Mouse (Mus musculus) stomach, embryonic 16.5 days (tissue): Measurements from ENCODE around the gene 4930470P17Rik. TPM values are rescaled to one million over a fixed set of nuclear protein-coding genes. Genes with fewer than 3 reads are reported as not detected.

Source experiments
- ATAC-seq: fragments of 200-750 bp; cut with Nextera tagmentation; 2 replicates; pipeline ENCODE4 v1.8.0; 2017; ENCODE audit warnings: moderate number of reproducible peaks, moderate TSS enrichment; ENCODE audit not compliant: insufficient read depth, low FRiP score
- H3K27ac ChIP-seq: fragments of 300-500 bp; sonication (generic); 2 replicates; pipeline ENCODE4 v1.5.1; 2014; ENCODE audit warnings: low read length
- H3K27me3 ChIP-seq: fragments of 300-500 bp; sonication (generic); 2 replicates; pipeline ENCODE4 v1.6.1; 2014; ENCODE audit warnings: low read length, control low read depth, mixed read lengths; ENCODE audit not compliant: control insufficient read depth, insufficient read depth
- H3K36me3 ChIP-seq: fragments of 300-500 bp; sonication (generic); 2 replicates; pipeline ENCODE4 v1.6.1; 2014; ENCODE audit warnings: low read length; ENCODE audit not compliant: control insufficient read depth, insufficient read depth
- H3K4me1 ChIP-seq: fragments of 300-500 bp; sonication (generic); 2 replicates; pipeline ENCODE4 v1.6.1; 2014; ENCODE audit warnings: low read length, control low read depth, mixed read lengths; ENCODE audit not compliant: control insufficient read depth, insufficient read depth
- H3K4me2 ChIP-seq: fragments of 300-500 bp; sonication (generic); 2 replicates; pipeline ENCODE4 v1.6.1; 2014; ENCODE audit warnings: low read depth, low read length, mixed read lengths
- H3K4me3 ChIP-seq: fragments of 300-500 bp; sonication (generic); replicated peaks from 2 replicates; pipeline ENCODE4 v1.5.1; 2014; ENCODE audit warnings: mild to moderate bottlenecking, low read length
- H3K9ac ChIP-seq: fragments of 300-500 bp; sonication (generic); 2 replicates; pipeline ENCODE4 v1.6.1; 2014; ENCODE audit warnings: low read length
- H3K9me3 ChIP-seq: fragments of 300-500 bp; sonication (generic); replicated peaks from 2 replicates; pipeline ENCODE4 v1.6.1; 2016; ENCODE audit warnings: low read length, control low read depth; ENCODE audit not compliant: control insufficient read depth
- WGBS: fragments of 180-500 bp; shearing (Covaris S2); extraction: QIAGEN DNeasy Blood & Tissue Kit; methylation state at CpG from one replicate; pipeline ENCODE4 v1.1.7; 2014; 5-methylcytosine and 5-hydroxymethylcytosine counted together
- polyA plus RNA-seq: library from polyadenylated mRNA; unstranded; fragments of >200 nt; fragmentation: Nextera tagmentation; extraction: Ambion mirVana; gene quantifications from 2 replicates; pipeline ENCODE4 v1.2.1, GENCODE M21; 2015

The 4930470P17Rik gene
- polyA plus RNA-seq, 1 experiment from 2014 or later, result not detected

DNA sequence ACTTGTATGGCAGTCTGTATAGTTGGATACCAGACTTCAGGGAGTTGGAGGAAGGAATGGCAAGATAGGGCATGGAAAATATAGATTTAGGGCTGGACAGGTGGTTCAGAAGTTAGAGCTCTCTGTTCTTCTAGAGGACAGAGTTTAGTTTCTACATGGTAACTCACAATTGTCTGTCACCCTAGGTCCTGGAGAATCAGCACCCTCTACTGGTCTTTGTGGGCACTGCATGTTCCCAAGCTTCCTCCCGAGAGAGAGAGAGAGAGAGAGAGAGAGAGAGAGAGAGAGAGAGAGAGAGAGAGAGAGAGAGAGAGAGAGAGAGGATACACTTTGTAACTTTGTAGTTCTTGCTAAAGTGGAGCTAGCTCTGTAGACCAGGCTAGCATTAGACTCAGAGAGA lies 5.1 kb downstream of the 4930470P17Rik start:
- ATAC-seq, result no peak
- Histone ChIP-seq H3K27ac (no peak overlapping the region), H3K9ac (no peak overlapping the region), H3K4me3 (no peak overlapping the region), H3K4me2 (no peak overlapping the region), H3K9me3 (no peaks in the 10 kb centered on the region), H3K27me3 (no peaks in the 10 kb centered on the region), H3K36me3 (no peaks in the 10 kb centered on the region), H3K4me1 (no peaks in the 10 kb centered on the region)
- WGBS, result 0% methylated on average over 1 of the region's 1 CpGs

DNA sequence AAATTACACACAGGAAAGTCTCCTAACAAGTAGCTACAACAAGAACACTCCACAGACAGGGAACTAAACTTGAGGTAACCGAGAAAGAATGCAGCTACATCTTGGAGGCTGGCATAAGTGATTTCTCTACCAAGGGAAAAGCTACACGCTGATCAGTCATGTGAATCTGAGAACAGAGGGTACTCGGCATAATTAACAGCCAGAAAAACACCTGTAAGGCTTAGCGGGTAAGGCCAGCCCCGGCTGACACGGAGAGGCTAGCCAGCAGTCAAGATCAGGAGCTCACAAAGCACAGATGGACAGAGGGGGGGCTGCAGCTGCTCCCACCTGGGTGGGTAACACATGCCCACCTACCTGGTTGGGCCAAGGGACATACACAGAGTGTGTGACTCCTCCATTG lies 9.7 kb downstream of the 4930470P17Rik start:
- no peaks in the 10 kb centered on the region for H3K27me3 ChIP-seq
- no peaks in the 10 kb centered on the region for H3K4me1 ChIP-seq
- no peaks in the 10 kb centered on the region for H3K9me3 ChIP-seq
- 86% methylated on average over 6 of the region's 6 CpGs for WGBS
- no peak overlapping the region for H3K9ac ChIP-seq
- H3K4me3 ChIP-seq, result no peak overlapping the region
- no peak for ATAC-seq
- no peak overlapping the region for H3K27ac ChIP-seq
- H3K4me2 ChIP-seq, result no peak overlapping the region
- H3K36me3 ChIP-seq, result no peaks in the 10 kb centered on the region

DNA sequence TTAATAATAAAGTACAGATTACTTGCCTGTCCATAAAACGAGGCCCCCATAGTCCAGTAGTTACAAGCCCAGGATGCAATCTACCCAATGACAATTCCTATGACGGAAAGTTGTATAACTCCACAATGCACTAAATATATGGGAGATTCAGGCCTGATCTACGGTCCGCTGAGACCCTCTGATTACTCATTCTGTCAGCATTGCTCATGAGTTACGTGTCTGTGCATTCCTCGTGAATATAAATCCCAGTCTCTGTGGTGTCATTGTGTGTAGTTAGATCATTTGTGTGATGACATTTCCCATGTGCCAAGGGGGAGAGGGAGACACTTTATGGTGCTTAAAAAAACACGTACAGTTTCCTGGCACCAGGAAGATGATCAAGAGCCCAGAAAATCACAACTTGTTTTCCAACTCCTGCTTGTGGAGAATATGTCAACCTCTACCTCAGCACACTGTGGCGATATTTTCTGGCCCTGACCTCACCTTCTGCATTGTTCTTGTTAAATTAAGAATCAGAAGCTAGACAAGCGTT lies 13.4 kb downstream of the 4930470P17Rik start:
- no peak for ATAC-seq

DNA sequence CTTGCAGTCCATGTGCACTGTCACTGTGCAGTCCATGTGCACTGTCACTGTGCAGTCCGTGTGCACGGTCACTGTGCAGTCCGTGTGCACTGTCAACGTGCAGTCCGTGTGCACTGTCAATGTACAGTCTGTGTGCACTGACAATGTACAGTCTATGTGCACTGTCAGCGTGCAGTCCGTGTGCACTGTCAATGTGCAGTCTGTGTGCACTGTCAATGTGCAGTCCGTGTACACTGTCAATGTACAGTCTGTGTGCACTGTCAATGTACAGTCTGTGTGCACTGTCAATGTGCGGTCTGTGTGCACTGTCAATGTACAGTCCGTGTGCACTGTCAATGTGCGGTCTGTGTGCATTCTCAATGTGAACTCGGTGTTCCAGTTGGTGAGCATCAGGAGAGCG lies 17.1 kb downstream of the 4930470P17Rik start:
- Histone ChIP-seq H3K27ac (no peak overlapping the region), H3K4me1 (no peaks in the 10 kb centered on the region), H3K9me3 (no peaks in the 10 kb centered on the region), H3K4me2 (no peak overlapping the region), H3K9ac (no peak overlapping the region), H3K36me3 (no peaks in the 10 kb centered on the region), H3K4me3 (no peak overlapping the region), H3K27me3 (no peaks in the 10 kb centered on the region)
- 91% methylated on average over 13 of the region's 13 CpGs for WGBS
- no peak for ATAC-seq

More for the DNA sequence above, 13.4 kb downstream of the 4930470P17Rik start:
- WGBS, result 64% methylated on average over 9 of the region's 9 CpGs
- no peaks in the 10 kb centered on the region for H3K36me3 ChIP-seq
- no peak overlapping the region for H3K4me3 ChIP-seq
- no peaks in the 10 kb centered on the region for H3K4me1 ChIP-seq
- no peaks in the 10 kb centered on the region for H3K27me3 ChIP-seq
- H3K4me2 ChIP-seq, result no peak overlapping the region
- H3K9me3 ChIP-seq, result no peaks in the 10 kb centered on the region
- H3K9ac ChIP-seq, result no peak overlapping the region
- H3K27ac ChIP-seq, result no peak overlapping the region

DNA sequence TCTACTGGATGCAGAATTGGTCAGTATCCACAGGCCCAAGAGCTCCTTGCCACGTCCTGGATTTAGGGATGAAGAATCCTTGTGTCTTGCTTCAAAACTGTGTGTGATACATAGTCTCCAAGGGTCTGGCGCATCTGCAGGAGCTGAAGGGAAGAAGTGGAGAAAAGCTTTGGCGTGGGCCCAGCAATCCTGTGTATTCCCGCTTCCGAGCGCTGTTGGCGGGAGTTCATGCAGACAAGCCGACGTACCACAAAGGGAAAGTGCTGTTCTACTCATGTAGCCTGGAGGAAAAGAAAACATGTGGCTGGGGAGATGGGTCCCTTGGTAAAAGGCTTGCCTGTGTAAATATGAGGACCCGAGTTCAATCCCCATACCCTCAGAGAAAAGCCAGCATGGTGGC lies 22.3 kb downstream of the 4930470P17Rik start:
- H3K4me2 ChIP-seq, result no peak overlapping the region
- no peaks in the 10 kb centered on the region for H3K36me3 ChIP-seq
- no peak for ATAC-seq
- WGBS, result 65% methylated on average over 10 of the region's 10 CpGs
- no peaks in the 10 kb centered on the region for H3K4me1 ChIP-seq
- H3K4me3 ChIP-seq, result no peak overlapping the region
- H3K27ac ChIP-seq, result no peak overlapping the region
- H3K9me3 ChIP-seq, result no peaks in the 10 kb centered on the region
- H3K9ac ChIP-seq, result no peak overlapping the region
- H3K27me3 ChIP-seq, result no peaks in the 10 kb centered on the region

DNA sequence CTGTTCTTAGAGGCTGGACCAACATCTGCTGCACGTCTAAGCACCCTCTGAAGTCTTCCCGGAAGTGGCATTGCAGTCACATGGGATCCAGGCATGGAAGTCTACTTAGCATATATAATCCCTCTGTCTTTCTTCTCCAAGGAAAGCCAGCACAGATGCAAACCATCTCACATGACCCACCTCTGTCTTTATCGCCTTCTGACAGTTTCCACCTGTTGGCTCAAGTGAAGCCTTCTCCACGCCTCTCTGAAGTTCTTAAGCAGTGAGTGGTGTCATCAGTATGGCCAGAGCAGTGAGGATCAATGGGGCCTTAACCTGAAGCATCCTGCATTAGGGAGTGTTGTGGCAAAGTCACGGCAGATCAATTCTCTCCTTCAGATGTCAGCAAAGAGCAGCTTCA lies 23.2 kb downstream of the 4930470P17Rik start:
- no peak for ATAC-seq

DNA sequence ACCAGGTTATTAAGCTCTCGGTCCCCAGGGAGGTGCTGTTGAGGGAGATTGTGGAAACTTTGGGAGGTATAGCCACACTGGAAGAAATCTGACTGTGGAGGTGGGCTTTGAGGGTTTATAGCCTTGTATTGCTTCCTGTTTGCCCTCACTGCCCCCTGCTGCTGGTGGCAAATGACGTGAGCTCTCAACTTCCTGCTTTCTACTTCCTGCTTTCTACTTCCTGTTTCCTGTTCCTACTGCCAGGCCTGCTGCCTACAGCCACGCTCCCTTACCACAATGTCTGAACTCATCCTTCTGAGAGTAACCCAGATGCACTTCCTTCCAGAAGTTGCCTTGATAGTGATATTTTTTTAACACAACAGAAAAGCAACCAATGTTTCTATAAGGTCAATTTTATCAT lies 24.3 kb downstream of the 4930470P17Rik start:
- H3K4me1 ChIP-seq, result no peaks in the 10 kb centered on the region
- no peaks in the 10 kb centered on the region for H3K36me3 ChIP-seq
- H3K9me3 ChIP-seq, result no peaks in the 10 kb centered on the region
- ATAC-seq, result no peak
- 80% methylated on average over 3 of the region's 3 CpGs for WGBS
- no peak overlapping the region for H3K27ac ChIP-seq
- no peak overlapping the region for H3K9ac ChIP-seq
- H3K4me3 ChIP-seq, result no peak overlapping the region
- no peaks in the 10 kb centered on the region for H3K27me3 ChIP-seq
- no peak overlapping the region for H3K4me2 ChIP-seq

More for the DNA sequence above, 23.2 kb downstream of the 4930470P17Rik start:
- no peak overlapping the region for H3K4me3 ChIP-seq
- no peak overlapping the region for H3K9ac ChIP-seq
- no peak overlapping the region for H3K4me2 ChIP-seq
- H3K27ac ChIP-seq, result peak overlapping the region; percentile 5; the same call in 1 of the 2 replicates
- H3K9me3 ChIP-seq, result no peaks in the 10 kb centered on the region
- H3K27me3 ChIP-seq, result no peaks in the 10 kb centered on the region
- H3K4me1 ChIP-seq, result no peaks in the 10 kb centered on the region
- 48% methylated on average over 5 of the region's 5 CpGs for WGBS
- H3K36me3 ChIP-seq, result no peaks in the 10 kb centered on the region

DNA sequence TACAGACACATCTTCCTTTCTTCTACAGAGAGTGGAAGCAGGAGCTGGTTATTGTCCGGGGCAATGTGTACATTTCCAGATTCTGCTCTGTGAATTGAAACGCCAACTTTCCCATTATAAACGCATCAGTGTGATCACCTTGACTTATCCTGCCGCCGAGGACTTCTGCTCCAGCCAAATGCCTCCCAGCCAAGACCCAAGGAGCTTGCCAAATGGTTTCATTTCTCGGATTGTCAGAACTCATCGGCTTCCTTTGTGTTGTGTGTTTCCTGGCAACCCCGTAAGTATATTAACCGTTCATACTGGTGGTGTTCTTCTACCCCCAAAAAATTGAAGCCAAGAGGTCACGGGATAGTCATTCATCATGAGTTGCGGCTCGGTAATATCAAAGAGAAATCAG lies 25.7 kb downstream of the 4930470P17Rik start:
- no peak overlapping the region for H3K4me3 ChIP-seq
- ATAC-seq, result 0 out of 2 replicates have a peak, but pooled peaks have one; percentile 29
- H3K4me2 ChIP-seq, result no peak overlapping the region
- H3K9me3 ChIP-seq, result no peaks in the 10 kb centered on the region
- no peaks in the 10 kb centered on the region for H3K4me1 ChIP-seq
- no peak overlapping the region for H3K27ac ChIP-seq
- no peak overlapping the region for H3K9ac ChIP-seq
- H3K27me3 ChIP-seq, result no peaks in the 10 kb centered on the region
- no peaks in the 10 kb centered on the region for H3K36me3 ChIP-seq
- 52% methylated on average over 12 of the region's 12 CpGs for WGBS

DNA sequence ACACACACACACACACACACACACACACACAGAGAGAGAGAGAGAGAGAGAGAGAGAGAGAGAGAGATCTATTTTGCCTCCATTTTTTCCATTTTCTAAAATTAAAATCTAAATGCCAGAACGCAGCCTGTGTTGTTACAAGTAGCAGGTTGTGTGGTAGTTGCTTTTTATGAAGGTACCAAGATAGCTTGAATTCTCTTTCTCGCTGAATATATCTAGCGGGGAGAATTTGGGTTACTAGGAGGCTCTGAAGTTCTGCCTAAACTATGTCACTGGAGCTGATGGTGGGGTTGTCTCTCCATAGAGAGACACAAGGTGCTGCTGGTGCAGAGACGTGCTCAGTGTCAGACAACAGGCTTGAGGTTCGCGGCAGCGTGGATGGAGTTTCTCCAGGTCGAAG lies 36.8 kb downstream of the 4930470P17Rik start:
- no peak overlapping the region for H3K4me3 ChIP-seq
- no peaks in the 10 kb centered on the region for H3K27me3 ChIP-seq
- no peak overlapping the region for H3K9ac ChIP-seq
- no peaks in the 10 kb centered on the region for H3K36me3 ChIP-seq
- no peak for ATAC-seq
- H3K4me1 ChIP-seq, result no peaks in the 10 kb centered on the region
- 79% methylated on average over 8 of the region's 8 CpGs for WGBS
- H3K9me3 ChIP-seq, result no peaks in the 10 kb centered on the region
- no peak overlapping the region for H3K4me2 ChIP-seq
- H3K27ac ChIP-seq, result no peak overlapping the region
